Mouse (Mus musculus) hindbrain, embryonic 10.5 days (tissue): ENCODE measurements around the gene Rtp2. TPM values are rescaled to one million over a fixed set of nuclear protein-coding genes. Genes with fewer than 3 reads are reported as not detected.
"Not testable (repeated sequence)": the region's sequence is repeated elsewhere in the genome, so short reads cannot be mapped to it uniquely, and the experiment has no call there.

Experiments
- DNase-seq: peaks from one replicate; pipeline ENCODE4 v3.0.0-alpha.2; 2017; ENCODE audit warnings: low spot score
- H3K27ac ChIP-seq: fragments of 300-500 bp; sonication (generic); 2 replicates; pipeline ENCODE4 v1.5.1; 2016; ENCODE audit warnings: mild to moderate bottlenecking, moderate library complexity
- H3K27me3 ChIP-seq: fragments of 300-500 bp; sonication (generic); 2 replicates; pipeline ENCODE4 v1.6.1; 2016; ENCODE audit warnings: mild to moderate bottlenecking; ENCODE audit not compliant: poor library complexity, insufficient read depth, severe bottlenecking
- H3K36me3 ChIP-seq: fragments of 300-500 bp; sonication (generic); 2 replicates; pipeline ENCODE4 v1.6.1; 2016; ENCODE audit warnings: mild to moderate bottlenecking, moderate library complexity
- H3K4me1 ChIP-seq: fragments of 300-500 bp; sonication (generic); replicated peaks from 2 replicates; pipeline ENCODE4 v1.6.1; 2016; ENCODE audit warnings: mild to moderate bottlenecking
- H3K4me3 ChIP-seq: fragments of 300-500 bp; sonication (generic); 2 replicates; pipeline ENCODE4 v1.5.1; 2016; ENCODE audit warnings: mild to moderate bottlenecking, moderate library complexity
- H3K9me3 ChIP-seq: fragments of 300-500 bp; sonication (generic); 2 replicates; pipeline ENCODE4 v1.6.1; 2016; ENCODE audit warnings: mild to moderate bottlenecking, moderate library complexity
- WGBS: fragments of 180-500 bp; shearing (Covaris S2); methylation state at CpG from one replicate; pipeline ENCODE4 v1.1.7; 2016; 5-methylcytosine and 5-hydroxymethylcytosine counted together
- polyA plus RNA-seq: library from polyadenylated mRNA; unstranded; fragments of >200 nt; fragmentation: Nextera tagmentation; extraction: Ambion mirVana; gene quantifications from 2 replicates; pipeline ENCODE4 v1.2.1, GENCODE M21; 2016

The Rtp2 gene
- polyA plus RNA-seq, 1 experiment from 2014 or later: not detected

DNA sequence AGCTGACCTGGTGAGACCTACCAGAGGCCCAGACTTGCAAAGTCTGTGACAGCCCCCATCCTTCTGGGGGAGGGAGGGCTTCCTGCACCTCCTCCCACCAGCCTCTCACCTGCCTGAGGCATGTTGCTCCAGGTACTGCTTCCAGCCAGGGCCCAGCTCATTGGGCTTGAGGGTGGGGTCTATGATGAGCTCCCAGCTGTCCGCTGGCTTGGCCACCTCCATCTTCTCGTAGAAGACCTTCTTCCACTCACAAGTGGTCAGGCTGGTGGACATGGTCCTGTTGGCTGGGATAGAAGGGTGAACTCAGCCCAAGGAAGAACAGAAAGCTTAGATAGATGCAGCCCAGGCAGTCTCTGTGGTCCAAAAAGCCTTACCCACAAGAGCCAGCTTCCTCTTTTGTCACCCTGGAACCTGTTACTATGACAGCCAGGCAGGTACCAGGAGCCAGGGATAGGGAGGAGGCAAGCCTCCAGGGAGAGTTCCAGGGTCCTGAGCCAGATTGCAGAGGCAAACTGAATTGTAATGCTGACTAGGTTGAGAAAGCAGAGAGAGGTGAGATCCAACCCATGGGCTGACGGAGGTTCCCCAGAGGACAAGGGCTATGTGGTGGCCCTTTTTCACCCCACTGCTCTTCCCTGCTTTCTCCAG, 1.6 kb downstream of the Rtp2 start:
- Histone ChIP-seq H3K27ac (no peak overlapping the region), H3K27me3 (no peaks in the 10 kb centered on the region), H3K36me3 (no peaks in the 10 kb centered on the region), H3K9me3 (no peaks in the 10 kb centered on the region), H3K4me1 (no peaks in the 10 kb centered on the region), H3K4me3 (no peak overlapping the region)
- WGBS: 86% methylated on average over 3 of the region's 3 CpGs
- no peak for DNase-seq

- no peaks in the 10 kb centered on the region for H3K4me1 ChIP-seq
- no peaks in the 10 kb centered on the region for H3K27me3 ChIP-seq
- DNase-seq: no peak
- no peak overlapping the region for H3K4me3 ChIP-seq
- WGBS: 94% methylated on average over 33 of the region's 33 CpGs
- H3K27ac ChIP-seq: no peak overlapping the region
- H3K36me3 ChIP-seq: no peaks in the 10 kb centered on the region
- no peaks in the 10 kb centered on the region for H3K9me3 ChIP-seq
These were observed 4.7 kb downstream of the Rtp2 start for GRCm38 (mm10) chr16:23927301-23928114.

DNA sequence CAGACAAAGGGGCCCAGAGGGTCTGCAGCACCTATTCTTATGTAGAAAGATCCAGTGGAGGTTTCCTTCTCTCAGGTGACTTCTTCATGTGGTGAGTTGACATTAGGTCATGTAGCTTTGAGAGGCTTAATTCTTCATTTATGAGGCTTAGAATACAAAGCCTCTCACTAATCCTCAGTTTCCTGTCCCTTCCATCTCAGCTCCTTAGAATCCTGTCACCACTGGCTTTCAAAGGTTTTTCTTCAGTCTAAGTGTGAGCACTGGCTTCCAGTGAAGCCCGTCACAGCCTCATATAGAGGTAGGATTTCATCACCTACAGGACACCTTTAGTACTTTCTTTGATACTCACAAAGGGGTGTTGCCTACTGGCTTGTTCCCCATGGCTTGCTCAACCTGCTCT, 9.3 kb downstream of the Rtp2 start:
- no peak overlapping the region for H3K4me3 ChIP-seq
- DNase-seq: no peak
- no peaks in the 10 kb centered on the region for H3K36me3 ChIP-seq
- H3K27ac ChIP-seq: no peak overlapping the region
- no peaks in the 10 kb centered on the region for H3K9me3 ChIP-seq
- 88% methylated on average over 1 of the region's 1 CpGs for WGBS
- no peaks in the 10 kb centered on the region for H3K27me3 ChIP-seq
- H3K4me1 ChIP-seq: no peaks in the 10 kb centered on the region

DNA sequence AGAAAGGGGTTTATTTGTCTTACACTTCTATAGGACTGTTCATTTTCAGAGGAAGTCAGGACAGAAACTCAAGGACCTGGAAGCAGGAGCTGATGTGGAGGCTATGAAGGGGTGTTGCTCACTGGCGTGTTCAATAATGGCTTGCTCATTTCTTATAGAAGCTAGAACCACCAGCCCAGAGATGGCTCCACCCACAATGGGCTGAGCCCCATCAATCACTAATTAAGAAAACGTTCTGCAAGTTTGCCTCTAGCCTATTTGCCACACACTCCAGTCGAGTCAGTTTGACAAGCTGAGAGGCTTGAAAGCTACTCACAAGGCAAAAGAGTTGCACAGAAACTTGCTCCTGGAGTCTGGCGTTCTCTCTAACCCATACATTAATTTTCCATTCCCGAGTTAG, 10.5 kb downstream of the Rtp2 start:
- no peak overlapping the region for H3K4me3 ChIP-seq
- H3K27ac ChIP-seq: no peak overlapping the region
- no peaks in the 10 kb centered on the region for H3K36me3 ChIP-seq
- DNase-seq: no peak
- no peaks in the 10 kb centered on the region for H3K27me3 ChIP-seq
- no peaks in the 10 kb centered on the region for H3K4me1 ChIP-seq
- no peaks in the 10 kb centered on the region for H3K9me3 ChIP-seq
- WGBS: 82% methylated on average over 5 of the region's 5 CpGs

- H3K36me3 ChIP-seq: no peaks in the 10 kb centered on the region
- H3K27ac ChIP-seq: no peak overlapping the region
- H3K27me3 ChIP-seq: no peaks in the 10 kb centered on the region
- no peaks in the 10 kb centered on the region for H3K9me3 ChIP-seq
- no peak overlapping the region for H3K4me3 ChIP-seq
- H3K4me1 ChIP-seq: no peaks in the 10 kb centered on the region
- 86% methylated on average over 2 of the region's 2 CpGs for WGBS
- no peak for DNase-seq
These were observed 12.8 kb downstream of the Rtp2 start for GRCm38 (mm10) chr16:23919418-23919817.

DNA sequence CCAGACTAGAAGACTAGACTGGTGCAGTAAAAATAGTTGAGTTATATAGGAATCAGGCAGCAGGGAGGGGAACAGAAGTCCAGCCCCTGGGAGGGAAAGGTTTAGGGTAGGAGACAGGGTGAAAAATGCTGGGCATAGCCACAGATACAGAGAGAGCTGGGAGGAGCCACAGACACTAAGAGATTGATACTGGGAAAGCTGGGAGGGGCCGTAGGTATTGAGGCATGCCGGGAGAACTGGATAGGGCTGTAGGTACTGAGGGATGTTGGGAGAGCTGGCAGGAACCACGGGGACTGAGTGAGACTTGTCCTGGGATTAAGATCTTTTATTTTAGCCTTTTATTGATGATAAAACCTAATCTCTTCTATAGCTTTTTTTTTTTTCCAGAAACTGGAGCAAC, 18.8 kb downstream of the Rtp2 start:
- Histone ChIP-seq H3K9me3 (no peaks in the 10 kb centered on the region), H3K36me3 (no peaks in the 10 kb centered on the region), H3K27me3 (no peaks in the 10 kb centered on the region), H3K27ac (no peak overlapping the region), H3K4me1 (no peaks in the 10 kb centered on the region), H3K4me3 (no peak overlapping the region)
- no peak for DNase-seq
- 61% methylated on average over 3 of the region's 3 CpGs for WGBS

GRCm38 (mm10) chr16:23912741-23913140, 19.5 kb downstream of the Rtp2 start:
- Histone ChIP-seq H3K4me1 (no peaks in the 10 kb centered on the region), H3K9me3 (no peaks in the 10 kb centered on the region), H3K4me3 (no peak overlapping the region), H3K27ac (no peak overlapping the region), H3K36me3 (no peaks in the 10 kb centered on the region), H3K27me3 (no peaks in the 10 kb centered on the region)
- DNase-seq: no peak
- 86% methylated on average over 13 of the region's 13 CpGs for WGBS

DNA sequence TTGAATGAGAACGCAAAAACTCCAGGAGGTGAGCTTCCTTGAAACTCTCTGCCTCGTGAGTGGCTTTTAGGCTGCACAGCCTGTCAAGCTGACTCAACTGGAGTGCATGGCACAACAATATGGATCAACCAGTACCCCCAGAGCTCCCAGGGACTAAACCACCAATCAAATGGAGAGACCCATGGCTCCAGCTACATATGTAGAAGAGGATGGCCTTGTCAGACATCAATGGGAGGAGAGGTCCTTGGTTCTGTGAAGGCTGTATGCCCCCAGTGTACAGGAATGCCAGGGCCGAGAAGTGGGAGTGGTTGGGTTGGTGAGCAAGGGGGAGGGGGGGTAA, 23.2 kb downstream of the Rtp2 start:
- 89% methylated on average over 3 of the region's 3 CpGs for WGBS
- H3K9me3 ChIP-seq, H3K27ac ChIP-seq, DNase-seq, H3K4me1 ChIP-seq, H3K27me3 ChIP-seq, H3K4me3 ChIP-seq, H3K36me3 ChIP-seq: not testable (repeated sequence)

- not testable (repeated sequence) for DNase-seq, H3K27ac ChIP-seq, H3K36me3 ChIP-seq, H3K4me3 ChIP-seq, H3K4me1 ChIP-seq, H3K9me3 ChIP-seq, H3K27me3 ChIP-seq
- 88% methylated on average over 9 of the region's 9 CpGs for WGBS
These were observed 23.8 kb downstream of the Rtp2 start for GRCm38 (mm10) chr16:23908076-23909014.

DNA sequence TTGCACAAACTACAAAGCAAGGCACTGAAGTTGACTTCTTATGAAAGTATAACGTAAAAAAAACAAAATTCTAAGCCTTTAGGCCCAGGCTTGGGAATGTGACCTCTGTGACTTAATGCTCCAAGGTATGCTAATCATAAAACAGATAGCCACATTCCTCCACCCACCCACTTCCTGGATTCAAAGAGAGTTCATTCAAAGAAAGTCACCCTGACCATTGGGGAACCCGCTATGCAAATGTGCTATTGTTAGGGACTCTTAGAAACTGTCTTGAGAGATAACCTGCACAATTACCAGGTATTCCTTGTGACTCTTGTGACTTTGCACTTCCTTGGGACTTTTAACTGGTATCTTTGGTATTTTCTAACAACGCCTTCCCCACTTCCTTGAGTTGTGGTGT, 25.6 kb downstream of the Rtp2 start:
- DNase-seq, H3K27ac ChIP-seq, H3K27me3 ChIP-seq, H3K4me1 ChIP-seq, H3K36me3 ChIP-seq, H3K4me3 ChIP-seq, H3K9me3 ChIP-seq: not testable (repeated sequence)
- WGBS: 88% methylated on average over 3 of the region's 3 CpGs

GRCm38 (mm10) chr16:23901411-23901810, 30.8 kb downstream of the Rtp2 start:
- 90% methylated on average over 7 of the region's 7 CpGs for WGBS
- Histone ChIP-seq H3K27ac (no peak overlapping the region), H3K27me3 (peaks cover 8% of the 10 kb centered on the region), H3K36me3 (no peaks in the 10 kb centered on the region), H3K9me3 (no peaks in the 10 kb centered on the region), H3K4me1 (peaks cover 21% of the 10 kb centered on the region), H3K4me3 (no peak overlapping the region)
- DNase-seq: no peak

- DNase-seq: no peak
- Histone ChIP-seq H3K4me1 (peaks cover 21% of the 10 kb centered on the region), H3K27me3 (peaks cover 8% of the 10 kb centered on the region), H3K27ac (no peak overlapping the region), H3K36me3 (no peaks in the 10 kb centered on the region), H3K9me3 (no peaks in the 10 kb centered on the region), H3K4me3 (no peak overlapping the region)
- 86% methylated on average over 4 of the region's 4 CpGs for WGBS
These were observed 32.1 kb downstream of the Rtp2 start for GRCm38 (mm10) chr16:23900061-23900460.

- Histone ChIP-seq H3K4me1 (peaks cover 21% of the 10 kb centered on the region), H3K36me3 (no peaks in the 10 kb centered on the region), H3K4me3 (no peak overlapping the region), H3K27ac (no peak overlapping the region), H3K27me3 (peaks cover 8% of the 10 kb centered on the region), H3K9me3 (no peaks in the 10 kb centered on the region)
- peak; percentile 75 for DNase-seq
- 17% methylated on average over 12 of the region's 12 CpGs for WGBS
These were observed 33.4 kb downstream of the Rtp2 start for GRCm38 (mm10) chr16:23898840-23899239.
